Mouse (Mus musculus): Measurements from ENCODE around the gene Cyp27b1.

DNA sequence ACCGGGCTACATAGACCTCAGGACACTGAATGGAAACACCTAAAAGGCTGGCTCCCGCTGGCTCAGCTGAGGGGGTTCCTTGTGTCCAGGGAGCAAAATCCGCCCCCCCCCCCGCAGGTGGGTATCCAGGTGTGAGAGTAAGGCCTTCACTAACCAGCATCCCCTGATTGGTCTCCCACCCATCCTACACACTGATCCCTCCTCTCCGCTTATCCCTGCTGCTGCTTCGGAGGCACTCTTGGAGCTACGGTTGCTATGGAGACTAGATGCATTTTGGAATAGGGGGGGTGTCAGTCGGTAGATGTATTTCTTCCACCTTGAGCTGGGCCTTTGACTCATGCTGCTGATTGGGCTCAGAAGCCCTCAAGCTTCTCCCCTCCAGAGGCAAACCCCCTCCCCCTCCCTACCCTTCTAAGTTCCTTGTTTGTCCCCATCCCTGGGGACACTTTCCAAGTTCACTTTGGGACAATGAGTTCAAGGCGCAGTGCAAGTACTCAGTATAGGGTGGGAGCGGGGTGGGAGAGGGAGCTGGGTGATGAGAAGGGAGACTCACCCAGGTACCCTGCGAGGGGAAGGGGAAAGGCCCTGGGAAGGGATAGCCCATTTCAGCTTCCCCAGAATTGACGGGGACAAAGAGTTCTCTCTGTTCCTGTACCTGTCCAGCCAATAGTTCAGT lies 30.1 kb downstream of the Cyp27b1 start:
- TF ChIP-seq GATA1 (IDR thresholded peaks at IDR 0.05; ENCODE audit: low read length) (no peak), TAL1 (IDR thresholded peaks at IDR 0.05; ENCODE audit: low read length) (no peak)
